Mouse (Mus musculus) hematopoietic stem cell, adult 5-6 weeks (primary cell): ENCODE measurements around the gene Esr2. TPM values are rescaled to one million over a fixed set of nuclear protein-coding genes. Genes with fewer than 3 reads are reported as not detected.

ENCODE experiments used
- total RNA-seq: library from RNA; stranded (forward); fragments of 172-1452, 232-1000 nt; gene quantifications from 2 replicates; pipeline ENCODE4 v1.2.3, GENCODE M21; 2017

The Esr2 gene
- total RNA-seq, 1 experiment from 2014 or later, result not detected

Other genes starting within 250 kb of the Esr2 start
- not detected in 2 replicates for gene Tex21, start 69.5 kb upstream of the Esr2 start, total RNA-seq
- 88.8 and 164 TPM in 2 replicates for gene Mthfd1, start 78.0 kb upstream of the Esr2 start, total RNA-seq
- 0.75 and 1.6 TPM in 2 replicates for gene Akap5, start 147.6 kb upstream of the Esr2 start, total RNA-seq
- gene Zbtb25, start 192.3 kb upstream of the Esr2 start, total RNA-seq, result 18.4 and 22.9 TPM in 2 replicates
- gene Zbtb1, start 193.0 kb upstream of the Esr2 start, total RNA-seq, result 20.6 and 25.0 TPM in 2 replicates
- 13.4 and 13.7 TPM in 2 replicates for gene Hspa2, start 226.9 kb upstream of the Esr2 start, total RNA-seq
- 0.94 and 2.5 TPM in 2 replicates for gene Ppp1r36, start 240.3 kb upstream of the Esr2 start, total RNA-seq